Mouse (Mus musculus) embryonic facial prominence, embryonic 15.5 days (tissue): ENCODE measurements around the gene Rest. TPM values are rescaled to one million over a fixed set of nuclear protein-coding genes. Genes with fewer than 3 reads are reported as not detected.

ENCODE experiments used
- ATAC-seq: fragments of 200-750 bp; cut with Nextera tagmentation; 2 replicates; pipeline ENCODE4 v1.8.0; 2017; ENCODE audit warnings: low read depth, moderate TSS enrichment; ENCODE audit not compliant: insufficient number of reproducible peaks, low FRiP score, low TSS enrichment
- H3K27ac ChIP-seq: fragments of 300-500 bp; sonication (generic); replicated peaks from 2 replicates; pipeline ENCODE4 v1.5.1; 2015; ENCODE audit warnings: mild to moderate bottlenecking, inconsistent platforms
- H3K27me3 ChIP-seq: fragments of 300-500 bp; sonication (generic); 2 replicates; pipeline ENCODE4 v1.6.1; 2015; ENCODE audit warnings: inconsistent platforms
- H3K36me3 ChIP-seq: fragments of 300-500 bp; sonication (generic); 2 replicates; pipeline ENCODE4 v1.6.1; 2015; ENCODE audit warnings: mild to moderate bottlenecking, inconsistent platforms
- H3K4me1 ChIP-seq: fragments of 300-500 bp; sonication (generic); 2 replicates; pipeline ENCODE4 v1.6.1; 2015; ENCODE audit warnings: inconsistent platforms
- H3K4me2 ChIP-seq: fragments of 300-500 bp; sonication (generic); replicated peaks from 2 replicates; pipeline ENCODE4 v1.6.1; 2015; ENCODE audit warnings: mild to moderate bottlenecking, inconsistent platforms
- H3K4me3 ChIP-seq: fragments of 300-500 bp; sonication (generic); replicated peaks from 2 replicates; pipeline ENCODE4 v1.5.1; 2015; ENCODE audit warnings: mild to moderate bottlenecking, inconsistent platforms
- H3K9ac ChIP-seq: fragments of 300-500 bp; sonication (generic); 2 replicates; pipeline ENCODE4 v1.6.1; 2015; ENCODE audit warnings: inconsistent platforms
- H3K9me3 ChIP-seq: fragments of 300-500 bp; sonication (generic); replicated peaks from 2 replicates; pipeline ENCODE4 v1.6.1; 2016; ENCODE audit warnings: inconsistent platforms
- WGBS: fragments of 180-500 bp; shearing (Covaris S2); methylation state at CpG from one replicate; pipeline ENCODE4 v1.1.7; 2015; 5-methylcytosine and 5-hydroxymethylcytosine counted together
- polyA plus RNA-seq: library from polyadenylated mRNA; unstranded; fragments of >200 nt; fragmentation: Nextera tagmentation; extraction: Ambion mirVana; gene quantifications from 2 replicates; pipeline ENCODE4 v1.2.1, GENCODE M21; 2015

Gene Rest
- polyA plus RNA-seq, 1 experiment from 2014 or later = 36.3 TPM

DNA sequence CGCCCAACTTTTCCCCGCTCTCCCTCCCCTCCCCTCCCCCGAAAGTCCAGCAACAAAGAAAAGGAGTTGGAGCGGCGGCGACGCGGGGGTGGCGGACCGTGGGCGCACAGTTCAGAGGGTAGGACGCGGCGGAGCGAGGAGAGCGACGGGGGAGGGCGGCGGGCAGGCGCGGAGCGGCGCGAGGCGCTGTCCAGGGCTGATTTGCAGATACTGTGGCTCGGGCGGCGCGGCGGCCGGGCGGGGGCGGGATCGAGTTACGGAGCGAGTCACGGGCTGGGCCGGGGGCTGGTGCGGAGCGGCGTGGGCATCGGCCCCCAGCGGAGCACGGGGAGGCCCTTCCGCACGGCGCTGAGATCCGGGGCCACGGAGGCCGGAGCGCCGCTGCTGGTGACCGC lies 377 bp downstream of the Rest start:
- under 1% methylated on average over 27 of the region's 53 CpGs for WGBS

DNA sequence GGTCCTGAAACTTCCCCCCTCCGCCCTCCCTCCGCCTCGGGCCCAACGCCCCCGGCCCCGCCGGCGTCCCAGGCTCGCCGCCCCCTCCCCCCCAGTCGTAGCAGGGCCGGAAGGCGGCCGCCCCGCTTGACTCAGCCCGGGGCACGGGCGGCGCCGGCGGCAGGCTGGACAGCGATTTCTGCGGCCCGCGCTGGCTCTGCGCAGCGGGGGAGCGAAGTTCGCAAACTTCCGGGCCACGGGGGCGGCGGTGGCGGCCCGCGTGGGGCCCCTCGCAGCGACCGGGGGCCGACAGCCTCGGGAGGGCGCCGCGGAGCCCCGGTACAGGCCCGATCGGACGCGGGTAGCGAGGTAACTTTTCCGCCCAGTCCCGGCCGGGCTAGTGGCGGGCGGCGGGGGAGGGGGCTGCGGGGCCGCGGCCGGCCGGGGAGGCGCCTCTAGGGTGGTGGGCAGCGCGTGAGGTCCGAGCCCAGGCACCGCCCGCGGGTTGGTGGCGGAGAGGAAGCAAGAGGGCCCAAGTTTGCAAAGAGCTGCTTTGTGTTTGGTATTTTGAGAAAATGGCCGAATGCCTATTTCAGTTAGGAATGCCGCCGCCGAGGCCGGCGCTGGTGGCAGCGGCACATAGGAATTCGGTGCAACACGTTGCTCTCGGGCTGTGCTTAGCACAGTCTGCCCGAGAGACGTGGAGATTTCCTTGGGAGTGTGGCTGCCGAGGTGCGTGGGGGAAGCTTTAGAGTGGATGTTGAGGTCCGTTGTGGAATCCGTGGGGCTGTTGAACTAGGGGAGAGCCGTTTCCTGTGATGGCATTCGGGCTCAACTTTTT lies 985 bp downstream of the Rest start:
- Histone ChIP-seq H3K4me3 (peak overlapping the region; percentile 87), H3K27ac (peak overlapping the region; percentile 96), H3K9ac (peak overlapping the region; percentile 88), H3K27me3 (no peaks in the 10 kb centered on the region), H3K4me2 (peak overlapping the region; percentile 56), H3K4me1 (peaks cover 20% of the 10 kb centered on the region), H3K36me3 (peaks cover 26% of the 10 kb centered on the region), H3K9me3 (no peaks in the 10 kb centered on the region)
- ATAC-seq = peak; percentile 73
- under 1% methylated on average over 72 of the region's 87 CpGs for WGBS

More for the DNA sequence above, 377 bp downstream of the Rest start:
- ATAC-seq = peak; percentile 85
- Histone ChIP-seq H3K36me3 (peaks cover 26% of the 10 kb centered on the region), H3K27ac (peak overlapping the region; percentile 96), H3K9me3 (no peaks in the 10 kb centered on the region), H3K27me3 (no peaks in the 10 kb centered on the region), H3K4me2 (peak overlapping the region; percentile 56), H3K9ac (peak overlapping the region; percentile 88), H3K4me1 (peaks cover 20% of the 10 kb centered on the region), H3K4me3 (peak overlapping the region; percentile 87)

- Histone ChIP-seq H3K27me3 (no peaks in the 10 kb centered on the region), H3K9ac (peak overlapping the region; percentile 88), H3K4me1 (peaks cover 20% of the 10 kb centered on the region), H3K27ac (peak overlapping the region; percentile 96), H3K36me3 (peaks cover 27% of the 10 kb centered on the region), H3K4me3 (peak overlapping the region; percentile 87), H3K9me3 (no peaks in the 10 kb centered on the region), H3K4me2 (peak overlapping the region; percentile 56)
- WGBS = 1% methylated on average over 11 of the region's 11 CpGs
- ATAC-seq = no peak
Observed at GRCm38 (mm10) chr5:77266886-77267401, 1.7 kb downstream of the Rest start.

- ATAC-seq = no peak
- Histone ChIP-seq H3K27ac (no peak overlapping the region), H3K4me2 (peak overlapping the region; percentile 56), H3K27me3 (no peaks in the 10 kb centered on the region), H3K9ac (no peak overlapping the region), H3K9me3 (no peaks in the 10 kb centered on the region), H3K4me1 (peaks cover 20% of the 10 kb centered on the region), H3K4me3 (peak overlapping the region; percentile 87), H3K36me3 (peaks cover 32% of the 10 kb centered on the region)
- WGBS = 61% methylated on average over 4 of the region's 4 CpGs
Observed at GRCm38 (mm10) chr5:77267441-77267840, 2.1 kb downstream of the Rest start.

GRCm38 (mm10) chr5:77267957-77268624 lies 2.8 kb downstream of the Rest start:
- no peak for ATAC-seq
- Histone ChIP-seq H3K9me3 (no peaks in the 10 kb centered on the region), H3K4me2 (no peak overlapping the region), H3K9ac (no peak overlapping the region), H3K27me3 (no peaks in the 10 kb centered on the region), H3K4me3 (no peak overlapping the region), H3K36me3 (peaks cover 37% of the 10 kb centered on the region), H3K27ac (no peak overlapping the region), H3K4me1 (peaks cover 20% of the 10 kb centered on the region)
- 93% methylated on average over 30 of the region's 30 CpGs for WGBS

DNA sequence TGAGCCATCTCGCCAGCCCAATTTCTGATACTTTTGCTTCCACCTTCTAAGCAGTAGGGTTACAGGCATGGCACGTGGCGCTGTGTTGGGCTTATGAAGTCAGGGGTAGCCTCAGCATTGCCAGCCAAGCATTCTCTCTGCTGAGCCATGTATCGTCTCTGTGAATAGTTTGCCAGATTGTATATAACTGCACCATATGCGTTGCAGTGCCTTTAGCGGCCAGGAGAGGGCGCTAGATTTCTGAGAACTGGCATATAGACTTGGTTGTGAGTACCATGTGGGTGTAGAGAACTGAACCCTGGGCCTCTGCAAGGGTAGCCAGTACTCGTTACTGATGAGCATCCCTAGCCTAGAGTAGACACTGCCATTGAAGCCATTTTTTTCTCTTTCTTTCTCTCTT lies 4.1 kb downstream of the Rest start:
- Histone ChIP-seq H3K27ac (no peak overlapping the region), H3K36me3 (peaks cover 48% of the 10 kb centered on the region), H3K4me3 (no peak overlapping the region), H3K27me3 (no peaks in the 10 kb centered on the region), H3K4me1 (peaks cover 20% of the 10 kb centered on the region), H3K4me2 (no peak overlapping the region), H3K9me3 (no peaks in the 10 kb centered on the region), H3K9ac (no peak overlapping the region)
- ATAC-seq = no peak
- 75% methylated on average over 8 of the region's 8 CpGs for WGBS

DNA sequence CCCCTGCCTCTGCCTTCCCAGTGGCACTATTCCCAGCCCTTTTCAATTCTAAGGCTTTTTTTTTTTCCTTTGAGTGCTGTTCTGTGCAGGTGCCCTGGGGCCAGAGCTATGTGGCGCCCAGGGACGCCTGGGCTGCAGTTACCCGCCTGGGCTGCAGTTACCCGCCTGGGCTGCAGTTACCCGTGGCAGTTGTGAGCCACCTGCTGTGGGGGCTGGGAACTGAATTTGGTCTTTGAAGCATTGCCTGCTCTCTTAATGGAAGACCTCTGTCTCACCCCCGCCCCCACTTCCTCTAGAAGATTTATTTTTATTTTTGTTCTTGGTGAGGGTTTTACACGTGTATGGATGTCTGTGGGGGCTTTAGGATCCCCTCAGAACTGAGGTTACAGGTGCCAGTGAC lies 7.9 kb downstream of the Rest start:
- Histone ChIP-seq H3K36me3 (peaks cover 77% of the 10 kb centered on the region), H3K27ac (no peak overlapping the region), H3K9ac (no peak overlapping the region), H3K4me1 (peaks cover 13% of the 10 kb centered on the region), H3K4me3 (no peak overlapping the region), H3K4me2 (no peak overlapping the region), H3K9me3 (no peaks in the 10 kb centered on the region), H3K27me3 (no peaks in the 10 kb centered on the region)
- ATAC-seq = no peak
- 77% methylated on average over 7 of the region's 7 CpGs for WGBS

- Histone ChIP-seq H3K4me1 (no peaks in the 10 kb centered on the region), H3K36me3 (peaks cover 72% of the 10 kb centered on the region), H3K27me3 (no peaks in the 10 kb centered on the region), H3K4me3 (no peak overlapping the region), H3K27ac (no peak overlapping the region), H3K9ac (no peak overlapping the region), H3K4me2 (no peak overlapping the region), H3K9me3 (no peaks in the 10 kb centered on the region)
- WGBS = 87% methylated on average over 5 of the region's 5 CpGs
- ATAC-seq = no peak
Observed at GRCm38 (mm10) chr5:77275950-77276349, 10.7 kb downstream of the Rest start.

- H3K4me1 ChIP-seq = no peaks in the 10 kb centered on the region
- WGBS = 93% methylated on average over 6 of the region's 6 CpGs
- H3K9me3 ChIP-seq = no peaks in the 10 kb centered on the region
- no peak overlapping the region for H3K27ac ChIP-seq
- ATAC-seq = no peak
- H3K4me3 ChIP-seq = no peak overlapping the region
- H3K27me3 ChIP-seq = no peaks in the 10 kb centered on the region
- no peak overlapping the region for H3K9ac ChIP-seq
- peaks cover 81% of the 10 kb centered on the region for H3K36me3 ChIP-seq
- H3K4me2 ChIP-seq = no peak overlapping the region
Observed at GRCm38 (mm10) chr5:77277204-77277603, 11.9 kb downstream of the Rest start.

GRCm38 (mm10) chr5:77281518-77282174 lies 16.4 kb downstream of the Rest start:
- Histone ChIP-seq H3K36me3 (peaks cover 65% of the 10 kb centered on the region), H3K9me3 (no peaks in the 10 kb centered on the region), H3K4me1 (no peaks in the 10 kb centered on the region), H3K9ac (no peak overlapping the region), H3K4me2 (no peak overlapping the region), H3K4me3 (no peak overlapping the region), H3K27me3 (no peaks in the 10 kb centered on the region), H3K27ac (no peak overlapping the region)
- 85% methylated on average over 20 of the region's 20 CpGs for WGBS
- ATAC-seq = peak; percentile 34; the same call in 1 of the 2 replicates

DNA sequence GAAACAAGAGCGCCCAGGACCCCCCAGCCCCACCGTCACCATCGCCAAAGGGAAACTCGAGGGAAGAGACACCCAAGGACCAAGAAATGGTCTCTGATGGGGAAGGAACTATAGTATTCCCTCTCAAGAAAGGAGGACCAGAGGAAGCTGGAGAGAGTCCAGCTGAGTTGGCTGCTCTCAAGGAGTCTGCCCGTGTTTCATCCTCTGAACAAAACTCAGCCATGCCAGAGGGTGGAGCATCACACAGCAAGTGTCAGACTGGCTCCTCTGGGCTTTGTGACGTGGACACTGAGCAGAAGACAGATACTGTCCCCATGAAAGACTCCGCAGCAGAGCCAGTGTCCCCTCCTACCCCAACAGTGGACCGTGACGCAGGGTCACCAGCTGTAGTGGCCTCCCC lies 17.0 kb downstream of the Rest start:
- H3K4me3 ChIP-seq = no peak overlapping the region
- 86% methylated on average over 9 of the region's 9 CpGs for WGBS
- H3K4me1 ChIP-seq = no peaks in the 10 kb centered on the region
- no peak overlapping the region for H3K4me2 ChIP-seq
- H3K36me3 ChIP-seq = peaks cover 66% of the 10 kb centered on the region
- ATAC-seq = no peak
- H3K27me3 ChIP-seq = no peaks in the 10 kb centered on the region
- no peak overlapping the region for H3K9ac ChIP-seq
- no peaks in the 10 kb centered on the region for H3K9me3 ChIP-seq
- H3K27ac ChIP-seq = no peak overlapping the region
